In genomic region chr3:129158812-129159370, GRCm38 (mm10) we compare ENCODE assay signal across 23 mouse cellular contexts. TPM values are rescaled to one million over a fixed set of nuclear protein-coding genes. Genes with fewer than 3 reads are reported as not detected.
DNase-seq lines count a peak whose midpoint lies in the region; ATAC-seq and TF ChIP-seq lines count a peak whose summit lies in the region.
"Had no signal": no experiment of that assay in that cellular context is flagged by ENCODE, and none has a peak within 500 bp of the region (broad histone marks: within the 10 kb centered on the region; RNA-seq: fewer than 3 reads in every experiment).

No protein-coding gene starts in this region.

- no peak overlapping the region for H3K27ac ChIP-seq in intestine, embryonic 14.5 days (ENCODE audit: low read depth)
- no peak overlapping the region for H3K27ac ChIP-seq in intestine, embryonic 16.5 days (ENCODE audit: low read length)
- no peak overlapping the region for H3K27ac ChIP-seq in limb, embryonic 14.5 days (replicated peaks; ENCODE audit: low read depth, low read length)
- no peak overlapping the region for H3K27ac ChIP-seq in limb, embryonic 10.5 days
- H3K27ac ChIP-seq in embryonic facial prominence, embryonic 10.5 days (replicated peaks) = no peak overlapping the region
- no peak overlapping the region for H3K27ac ChIP-seq in neural tube, embryonic 15.5 days (replicated peaks)
- H3K27ac ChIP-seq in hindbrain, embryonic 13.5 days = no peak overlapping the region
- H3K27ac ChIP-seq: forebrain, embryonic 13.5 days; heart, embryonic 13.5 days; limb, embryonic 15.5 days; neural tube, embryonic 13.5 days; stomach, embryonic 15.5 days had no signal

- H3K9ac ChIP-seq in intestine, embryonic 14.5 days (ENCODE audit: low read length) = no peak overlapping the region
- no peak overlapping the region for H3K9ac ChIP-seq in intestine, embryonic 16.5 days (ENCODE audit: low read depth, low read length)
- no peak overlapping the region for H3K9ac ChIP-seq in limb, embryonic 14.5 days (ENCODE audit: low read depth, low read length, severe bottlenecking)
- no peak overlapping the region for H3K9ac ChIP-seq in neural tube, embryonic 15.5 days (replicated peaks)
- H3K9ac ChIP-seq in hindbrain, embryonic 13.5 days = no peak overlapping the region
- H3K9ac ChIP-seq: forebrain, embryonic 13.5 days; heart, embryonic 13.5 days; limb, embryonic 15.5 days; neural tube, embryonic 13.5 days; stomach, embryonic 15.5 days had no signal

- peaks cover 20% of the 10 kb centered on the region; the same call in 1 of the 2 replicates for H3K4me1 ChIP-seq in intestine, embryonic 14.5 days (replicated peaks; ENCODE audit: control insufficient read depth, insufficient read depth, low read length)
- H3K4me1 ChIP-seq in intestine, embryonic 16.5 days (ENCODE audit: control insufficient read depth, insufficient read depth, low read length) = no peaks in the 10 kb centered on the region
- H3K4me1 ChIP-seq in limb, embryonic 14.5 days (ENCODE audit: control insufficient read depth, insufficient read depth, low read length) = 0 out of 2 replicates have a peak, but pooled peaks cover 4% of the 10 kb centered on the region
- peaks cover 4% of the 10 kb centered on the region; the same call in 1 of the 2 replicates for H3K4me1 ChIP-seq in limb, embryonic 10.5 days
- peaks cover 11% of the 10 kb centered on the region for H3K4me1 ChIP-seq in embryonic facial prominence, embryonic 10.5 days
- H3K4me1 ChIP-seq in neural tube, embryonic 15.5 days = no peaks in the 10 kb centered on the region
- H3K4me1 ChIP-seq in hindbrain, embryonic 13.5 days (replicated peaks) = peaks cover 6% of the 10 kb centered on the region; the same call in 1 of the 2 replicates
- H3K4me1 ChIP-seq: forebrain, embryonic 13.5 days; limb, embryonic 15.5 days; stomach, embryonic 15.5 days had no signal

- no peaks in the 10 kb centered on the region for H3K27me3 ChIP-seq in intestine, embryonic 14.5 days (replicated peaks; ENCODE audit: control insufficient read depth, insufficient read depth, low read length)
- no peaks in the 10 kb centered on the region for H3K27me3 ChIP-seq in intestine, embryonic 16.5 days (replicated peaks; ENCODE audit: control insufficient read depth, insufficient read depth, low read length)
- no peaks in the 10 kb centered on the region for H3K27me3 ChIP-seq in limb, embryonic 14.5 days (ENCODE audit: control insufficient read depth, insufficient read depth, low read length)
- peaks cover 13% of the 10 kb centered on the region; the same call in 1 of the 2 replicates for H3K27me3 ChIP-seq in limb, embryonic 10.5 days (ENCODE audit: low read depth, poor library complexity, severe bottlenecking)
- H3K27me3 ChIP-seq in embryonic facial prominence, embryonic 10.5 days (replicated peaks; ENCODE audit: low read depth, poor library complexity, severe bottlenecking) = no peaks in the 10 kb centered on the region
- H3K27me3 ChIP-seq in neural tube, embryonic 15.5 days (replicated peaks) = no peaks in the 10 kb centered on the region
- H3K27me3 ChIP-seq in hindbrain, embryonic 13.5 days = no peaks in the 10 kb centered on the region
- H3K27me3 ChIP-seq: CH12.LX; forebrain, embryonic 13.5 days; limb, embryonic 15.5 days; neural tube, embryonic 13.5 days; stomach, embryonic 15.5 days had no signal

- H3K36me3 ChIP-seq in intestine, embryonic 14.5 days (ENCODE audit: control insufficient read depth, insufficient read depth, low read length) = no peaks in the 10 kb centered on the region
- H3K36me3 ChIP-seq in intestine, embryonic 16.5 days (ENCODE audit: control insufficient read depth, insufficient read depth, low read length) = no peaks in the 10 kb centered on the region
- no peaks in the 10 kb centered on the region for H3K36me3 ChIP-seq in limb, embryonic 14.5 days (ENCODE audit: control insufficient read depth, insufficient read depth, low read length)
- H3K36me3 ChIP-seq in limb, embryonic 10.5 days = no peaks in the 10 kb centered on the region
- H3K36me3 ChIP-seq in embryonic facial prominence, embryonic 10.5 days (replicated peaks) = no peaks in the 10 kb centered on the region
- H3K36me3 ChIP-seq in neural tube, embryonic 15.5 days = no peaks in the 10 kb centered on the region
- H3K36me3 ChIP-seq in hindbrain, embryonic 13.5 days = no peaks in the 10 kb centered on the region
- H3K36me3 ChIP-seq: heart, embryonic 13.5 days; limb, embryonic 15.5 days; neural tube, embryonic 13.5 days; stomach, embryonic 15.5 days had no signal

- H3K9me3 ChIP-seq in intestine, embryonic 14.5 days (ENCODE audit: control insufficient read depth, low read length) = no peaks in the 10 kb centered on the region
- no peaks in the 10 kb centered on the region for H3K9me3 ChIP-seq in intestine, embryonic 16.5 days (ENCODE audit: control insufficient read depth, low read length)
- no peaks in the 10 kb centered on the region for H3K9me3 ChIP-seq in limb, embryonic 14.5 days (ENCODE audit: control insufficient read depth, low read length)
- no peaks in the 10 kb centered on the region for H3K9me3 ChIP-seq in limb, embryonic 10.5 days (replicated peaks)
- no peaks in the 10 kb centered on the region for H3K9me3 ChIP-seq in embryonic facial prominence, embryonic 10.5 days
- no peaks in the 10 kb centered on the region for H3K9me3 ChIP-seq in neural tube, embryonic 15.5 days (replicated peaks)
- H3K9me3 ChIP-seq in hindbrain, embryonic 13.5 days = no peaks in the 10 kb centered on the region
- H3K9me3 ChIP-seq: forebrain, embryonic 13.5 days; heart, embryonic 13.5 days; limb, embryonic 15.5 days; neural tube, embryonic 13.5 days; stomach, embryonic 15.5 days had no signal

- no peak overlapping the region for H3K4me3 ChIP-seq in intestine, embryonic 14.5 days (ENCODE audit: low read depth, low read length)
- no peak overlapping the region for H3K4me3 ChIP-seq in intestine, embryonic 16.5 days (ENCODE audit: low read length)
- H3K4me3 ChIP-seq in limb, embryonic 14.5 days (replicated peaks; ENCODE audit: low read length) = no peak overlapping the region
- H3K4me3 ChIP-seq in limb, embryonic 10.5 days = no peak overlapping the region
- H3K4me3 ChIP-seq in embryonic facial prominence, embryonic 10.5 days = no peak overlapping the region
- H3K4me3 ChIP-seq in neural tube, embryonic 15.5 days (replicated peaks) = no peak overlapping the region
- H3K4me3 ChIP-seq in hindbrain, embryonic 13.5 days = no peak overlapping the region
- H3K4me3 ChIP-seq: erythroblast, embryonic 14.5 days; forebrain, embryonic 13.5 days; heart, embryonic 13.5 days; limb, embryonic 15.5 days; neural tube, embryonic 13.5 days; stomach, embryonic 15.5 days had no signal

- 23% methylated on average over 9 of the region's 9 CpGs for WGBS in intestine, embryonic 14.5 days
- 33% methylated on average over 9 of the region's 9 CpGs for WGBS in intestine, embryonic 16.5 days
- WGBS in limb, embryonic 14.5 days = 32% methylated on average over 9 of the region's 9 CpGs
- WGBS in limb, embryonic 10.5 days = 48% methylated on average over 9 of the region's 9 CpGs
- WGBS in embryonic facial prominence, embryonic 10.5 days = 38% methylated on average over 9 of the region's 9 CpGs
- 49% methylated on average over 9 of the region's 9 CpGs for WGBS in neural tube, embryonic 15.5 days
- WGBS in hindbrain, embryonic 13.5 days = 58% methylated on average over 9 of the region's 9 CpGs

- no peak for TF ChIP-seq POLR2A in limb, embryonic 14.5 days (IDR thresholded peaks at IDR 0.05; ENCODE audit: borderline replicate concordance, extremely low read depth, insufficient read depth, insufficient read length)

- no peak overlapping the region for H3K4me2 ChIP-seq in intestine, embryonic 14.5 days (ENCODE audit: low read length)
- no peak overlapping the region for H3K4me2 ChIP-seq in intestine, embryonic 16.5 days (ENCODE audit: low read depth, low read length)
- no peak overlapping the region for H3K4me2 ChIP-seq in limb, embryonic 14.5 days (replicated peaks; ENCODE audit: low read depth, low read length, severe bottlenecking)
- H3K4me2 ChIP-seq in neural tube, embryonic 15.5 days = no peak overlapping the region
- H3K4me2 ChIP-seq in hindbrain, embryonic 13.5 days = no peak overlapping the region
- H3K4me2 ChIP-seq: forebrain, embryonic 13.5 days; heart, embryonic 13.5 days; limb, embryonic 15.5 days; neural tube, embryonic 13.5 days; stomach, embryonic 15.5 days had no signal

- peak; percentile 67 for DNase-seq in intestine, embryonic 14.5 days (ENCODE audit: low spot score)
- DNase-seq in limb, embryonic 14.5 days (ENCODE audit: low spot score) = peak; percentile 47
- DNase-seq in limb, embryonic 10.5 days (ENCODE audit: low spot score) = no peak
- peak; percentile 40 for DNase-seq in embryonic facial prominence, embryonic 10.5 days (ENCODE audit: low spot score)
- DNase-seq in urinary bladder, postnatal 25 days (ENCODE audit: low spot score) = no peak
- DNase-seq: adrenal gland, postnatal 14 days; cerebellum, adult 9-11 months; gastrocnemius, postnatal 10 days; heart, adult 11 months; lung, postnatal 14 days; right cerebral cortex, postnatal 25 days had no signal

- ATAC-seq in intestine, embryonic 14.5 days (replicated peaks; ENCODE audit: low FRiP score, low TSS enrichment, low read depth) = 0 out of 2 replicates have a peak, but pooled peaks have one; percentile 26
- ATAC-seq in intestine, embryonic 16.5 days = no peak
- no peak for ATAC-seq in limb, embryonic 14.5 days (ENCODE audit: low FRiP score, low read depth)
- ATAC-seq in neural tube, embryonic 15.5 days (ENCODE audit: low FRiP score) = peak; percentile 61; the same call in 1 of the 2 replicates
- ATAC-seq in hindbrain, embryonic 13.5 days (ENCODE audit: low FRiP score) = no peak
- ATAC-seq: forebrain, embryonic 13.5 days had no signal

RNA-seq across cellular contexts. Expression of gene Pitx2, which starts 40.8 kb away (rescaled TPM):
- 35.6 and 48.0 TPM in 2 replicates for polyA plus RNA-seq in intestine, embryonic 14.5 days (2014; fragmentation: Nextera tagmentation; extraction: Ambion mirVana)
- polyA plus RNA-seq in intestine, embryonic 16.5 days (2015; fragmentation: Nextera tagmentation; extraction: Ambion mirVana) = 28.1 and 29.0 TPM in 2 replicates
- polyA plus RNA-seq in limb, embryonic 14.5 days (2012; rRNA removed) = 13.3 and 16.0 TPM in 2 replicates
- polyA plus RNA-seq in limb, embryonic 14.5 days (2014; fragmentation: Nextera tagmentation; extraction: Ambion mirVana) = 11.9 and 12.2 TPM in 2 replicates
- 25.6 and 39.1 TPM in 2 replicates for polyA plus RNA-seq in limb, embryonic 10.5 days (2016; fragmentation: Nextera tagmentation; extraction: Ambion mirVana)
- polyA plus RNA-seq in embryonic facial prominence, embryonic 10.5 days (2016; fragmentation: Nextera tagmentation; extraction: Ambion mirVana) = 41.4 and 43.8 TPM in 2 replicates
- polyA plus RNA-seq in neural tube, embryonic 15.5 days (2015; fragmentation: Nextera tagmentation; extraction: Ambion mirVana) = 5.1 and 5.2 TPM in 2 replicates
- 2.1 and 2.6 TPM in 2 replicates for polyA plus RNA-seq in hindbrain, embryonic 13.5 days (2015; fragmentation: Nextera tagmentation; extraction: Ambion mirVana)
- polyA plus RNA-seq: cortical plate, adult 2 months; erythroblast, embryonic 14.5 days; spleen, adult 2 months had no signal

Comparison
In these comparisons a context has a peak if more than half of its experiments do, and no peak if none do; other contexts are left out.
1. ATAC-seq: peak in intestine, embryonic 14.5 days (single experiment) and neural tube, embryonic 15.5 days (single experiment); none in intestine, embryonic 16.5 days (single experiment), limb, embryonic 14.5 days (single experiment) and hindbrain, embryonic 13.5 days (single experiment).
2. DNase-seq: peak in intestine, embryonic 14.5 days (single experiment), limb, embryonic 14.5 days (single experiment) and embryonic facial prominence, embryonic 10.5 days (single experiment); none in limb, embryonic 10.5 days (single experiment) and urinary bladder, postnatal 25 days (single experiment).